Comparison of ENCODE assay signal across 24 mouse cellular contexts in genomic region chr9:26725709-26726108, GRCm38 (mm10). TPM values are rescaled to one million over a fixed set of nuclear protein-coding genes. Genes with fewer than 3 reads are reported as not detected.
DNase-seq lines count a peak whose midpoint lies in the region; ATAC-seq and TF ChIP-seq lines count a peak whose summit lies in the region.
"Had no signal": no experiment of that assay in that cellular context is flagged by ENCODE, and none has a peak within 500 bp of the region (broad histone marks: within the 10 kb centered on the region; RNA-seq: fewer than 3 reads in every experiment).

No protein-coding gene starts in this region.

- H3K27me3 ChIP-seq in forebrain, embryonic 16.5 days (replicated peaks; ENCODE audit: control insufficient read depth, insufficient read depth, low read length): no peaks in the 10 kb centered on the region
- no peaks in the 10 kb centered on the region for H3K27me3 ChIP-seq in forebrain, embryonic 13.5 days
- H3K27me3 ChIP-seq in forebrain, postnatal 0 days (ENCODE audit: insufficient read depth, low read length): no peaks in the 10 kb centered on the region; the same call in 1 of the 2 replicates
- H3K27me3 ChIP-seq in forebrain, embryonic 11.5 days (ENCODE audit: control insufficient read depth, insufficient read depth, low read length): no peaks in the 10 kb centered on the region
- H3K27me3 ChIP-seq in midbrain, postnatal 0 days (ENCODE audit: insufficient read depth, low read length): no peaks in the 10 kb centered on the region
- H3K27me3 ChIP-seq: Patski had no signal

- TF ChIP-seq CTCF in forebrain, postnatal 0 days (IDR thresholded peaks at IDR 0.05; ENCODE audit: low read depth): no peak
- no peak for TF ChIP-seq CTCF in brain, embryonic 14.5 days (IDR thresholded peaks at IDR 0.05; ENCODE audit: borderline replicate concordance, extremely low read depth, insufficient read depth, insufficient read length)
- TF ChIP-seq CTCF in midbrain, postnatal 0 days (IDR thresholded peaks at IDR 0.05): no peak

- no peaks in the 10 kb centered on the region for H3K36me3 ChIP-seq in forebrain, embryonic 16.5 days (ENCODE audit: control insufficient read depth, insufficient read depth)
- no peaks in the 10 kb centered on the region for H3K36me3 ChIP-seq in forebrain, embryonic 13.5 days (ENCODE audit: poor library complexity, severe bottlenecking)
- no peaks in the 10 kb centered on the region for H3K36me3 ChIP-seq in forebrain, postnatal 0 days (ENCODE audit: insufficient read depth)
- H3K36me3 ChIP-seq in forebrain, embryonic 11.5 days (ENCODE audit: control insufficient read depth, insufficient read depth, low read length): no peaks in the 10 kb centered on the region
- no peaks in the 10 kb centered on the region for H3K36me3 ChIP-seq in midbrain, postnatal 0 days (ENCODE audit: insufficient read depth, low read length)
- H3K36me3 ChIP-seq: G1E had no signal

- H3K27ac ChIP-seq in forebrain, embryonic 16.5 days (ENCODE audit: low read length): no peak overlapping the region
- H3K27ac ChIP-seq in forebrain, embryonic 13.5 days: no peak overlapping the region
- no peak overlapping the region for H3K27ac ChIP-seq in forebrain, postnatal 0 days (ENCODE audit: low read depth, low read length)
- no peak overlapping the region for H3K27ac ChIP-seq in forebrain, embryonic 11.5 days (ENCODE audit: low read depth, low read length)
- no peak overlapping the region for H3K27ac ChIP-seq in midbrain, postnatal 0 days (ENCODE audit: low read depth, low read length)

- TF ChIP-seq POLR2A in brain, embryonic 14.5 days (IDR thresholded peaks at IDR 0.05; ENCODE audit: borderline replicate concordance, extremely low read depth, insufficient read depth, insufficient read length, poor library complexity, severe bottlenecking): no peak

- H3K4me1 ChIP-seq in forebrain, embryonic 16.5 days (replicated peaks; ENCODE audit: control insufficient read depth, insufficient read depth, low read length): no peaks in the 10 kb centered on the region; the same call in 1 of the 2 replicates
- no peaks in the 10 kb centered on the region for H3K4me1 ChIP-seq in forebrain, embryonic 13.5 days
- H3K4me1 ChIP-seq in forebrain, postnatal 0 days (ENCODE audit: insufficient read depth): 0 out of 2 replicates have a peak, but pooled peaks cover 5% of the 10 kb centered on the region
- no peaks in the 10 kb centered on the region for H3K4me1 ChIP-seq in forebrain, embryonic 11.5 days (replicated peaks; ENCODE audit: control insufficient read depth, insufficient read depth, low read length)
- no peaks in the 10 kb centered on the region; the same call in 1 of the 2 replicates for H3K4me1 ChIP-seq in midbrain, postnatal 0 days (ENCODE audit: insufficient read depth, low read length)

- WGBS in forebrain, embryonic 16.5 days: 64% methylated on average over 3 of the region's 3 CpGs
- WGBS in forebrain, embryonic 13.5 days: 75% methylated on average over 3 of the region's 3 CpGs
- 47% methylated on average over 3 of the region's 3 CpGs for WGBS in forebrain, postnatal 0 days
- WGBS in forebrain, embryonic 11.5 days: 86% methylated on average over 3 of the region's 3 CpGs
- 61% methylated on average over 3 of the region's 3 CpGs for WGBS in midbrain, postnatal 0 days

- H3K9me3 ChIP-seq in forebrain, embryonic 16.5 days (ENCODE audit: control insufficient read depth, low read length): no peaks in the 10 kb centered on the region
- no peaks in the 10 kb centered on the region for H3K9me3 ChIP-seq in forebrain, embryonic 13.5 days (replicated peaks)
- no peaks in the 10 kb centered on the region for H3K9me3 ChIP-seq in forebrain, postnatal 0 days (ENCODE audit: low read length)
- no peaks in the 10 kb centered on the region for H3K9me3 ChIP-seq in forebrain, embryonic 11.5 days (ENCODE audit: control insufficient read depth, low read length)
- no peaks in the 10 kb centered on the region for H3K9me3 ChIP-seq in midbrain, postnatal 0 days (ENCODE audit: low read length)
- H3K9me3 ChIP-seq: G1E had no signal

- no peak overlapping the region for H3K4me3 ChIP-seq in forebrain, embryonic 16.5 days (replicated peaks; ENCODE audit: low read length)
- no peak overlapping the region for H3K4me3 ChIP-seq in forebrain, embryonic 13.5 days
- H3K4me3 ChIP-seq in forebrain, postnatal 0 days (ENCODE audit: low read depth, low read length): no peak overlapping the region
- H3K4me3 ChIP-seq in forebrain, embryonic 11.5 days (ENCODE audit: low read depth, low read length): no peak overlapping the region
- no peak overlapping the region for H3K4me3 ChIP-seq in midbrain, postnatal 0 days (ENCODE audit: low read depth, low read length)

- peak; percentile 74 for ATAC-seq in forebrain, embryonic 16.5 days
- ATAC-seq in forebrain, embryonic 13.5 days: no peak
- peak; percentile 82 for ATAC-seq in forebrain, postnatal 0 days
- ATAC-seq in forebrain, embryonic 11.5 days (replicated peaks; ENCODE audit: low FRiP score): no peak
- ATAC-seq in midbrain, postnatal 0 days (ENCODE audit: low FRiP score): no peak
- ATAC-seq: activated CD4-positive, CD25-positive, alpha-beta regulatory T cell, adult 4 months; CD4-positive, CD25-positive, alpha-beta regulatory T cell, adult 4 months; Patski had no signal

- no peak overlapping the region for H3K9ac ChIP-seq in forebrain, embryonic 16.5 days (replicated peaks; ENCODE audit: low read depth, low read length)
- H3K9ac ChIP-seq in forebrain, embryonic 13.5 days: no peak overlapping the region
- no peak overlapping the region for H3K9ac ChIP-seq in forebrain, postnatal 0 days
- no peak overlapping the region for H3K9ac ChIP-seq in forebrain, embryonic 11.5 days (ENCODE audit: low read length)
- H3K9ac ChIP-seq in midbrain, postnatal 0 days (replicated peaks; ENCODE audit: low read length, poor library complexity, severe bottlenecking): no peak overlapping the region

- H3K4me2 ChIP-seq in forebrain, embryonic 16.5 days (ENCODE audit: low read length): no peak overlapping the region
- no peak overlapping the region for H3K4me2 ChIP-seq in forebrain, embryonic 13.5 days
- no peak overlapping the region for H3K4me2 ChIP-seq in forebrain, postnatal 0 days (ENCODE audit: low read depth)
- H3K4me2 ChIP-seq in forebrain, embryonic 11.5 days (ENCODE audit: low read depth, low read length, severe bottlenecking): no peak overlapping the region
- no peak overlapping the region for H3K4me2 ChIP-seq in midbrain, postnatal 0 days (ENCODE audit: low read depth, low read length, poor library complexity, severe bottlenecking)

- peak; percentile 20 for DNase-seq in forebrain, postnatal 0 days
- DNase-seq in forebrain, embryonic 11.5 days (ENCODE audit: low spot score): no peak
- peak; percentile 35 for DNase-seq in brain, embryonic 14.5 days (ENCODE audit: low read depth)
- DNase-seq in midbrain, postnatal 0 days (ENCODE audit: low spot score): no peak
- DNase-seq: adrenal gland, adult 2 months; adrenal gland, adult 8-10 months; adrenal gland, postnatal 10 days; adrenal gland, postnatal 14 days; adrenal gland, postnatal 25 days; adrenal gland, postnatal 36 days; B cell, adult 2 months; cerebellum, adult 11 months; cerebellum, adult 11-12 months; cerebellum, adult 18-20 months; cerebellum, adult 2 months had no signal

RNA-seq across cellular contexts. Expression of gene B3gat1, which starts 7.8 kb away (rescaled TPM):
- 45.4 and 48.1 TPM in 2 replicates for polyA plus RNA-seq in forebrain, embryonic 16.5 days (2015; fragmentation: Nextera tagmentation; extraction: Ambion mirVana)
- polyA plus RNA-seq in forebrain, embryonic 13.5 days (2015; fragmentation: Nextera tagmentation; extraction: Ambion mirVana): 13.6 TPM in 2 replicates
- total RNA-seq in forebrain, postnatal 0 days (2014; rRNA removed): 141 and 149 TPM in 2 replicates
- polyA plus RNA-seq in forebrain, postnatal 0 days (2015; fragmentation: Nextera tagmentation; extraction: Ambion mirVana): 40.0 and 42.0 TPM in 2 replicates
- 8.2 and 8.9 TPM in 2 replicates for polyA plus RNA-seq in forebrain, embryonic 11.5 days (2014; fragmentation: Nextera tagmentation; extraction: Ambion mirVana)
- polyA plus RNA-seq in brain, embryonic 14.5 days (2012; rRNA removed): 226 and 262 TPM in 2 replicates
- total RNA-seq in midbrain, postnatal 0 days (2014; rRNA removed): 195 and 197 TPM in 2 replicates
- 39.2 and 40.9 TPM in 2 replicates for polyA plus RNA-seq in midbrain, postnatal 0 days (2015; fragmentation: Nextera tagmentation; extraction: Ambion mirVana)
- total RNA-seq: CH12.LX, MEL had no signal
- polyA plus RNA-seq: activated CD4-positive, CD25-positive, alpha-beta regulatory T cell, adult 4 months; C2C12; CD4-positive, CD25-positive, alpha-beta regulatory T cell, adult 4 months; G1E; Patski had no signal

Comparison
In these comparisons a context has a peak if more than half of its experiments do, and no peak if none do; other contexts are left out.
1. ATAC-seq: peak in forebrain, embryonic 16.5 days (single experiment) and forebrain, postnatal 0 days (single experiment); none in forebrain, embryonic 13.5 days (single experiment), forebrain, embryonic 11.5 days (single experiment) and midbrain, postnatal 0 days (single experiment).
2. DNase-seq: peak in forebrain, postnatal 0 days (single experiment) and brain, embryonic 14.5 days (single experiment); none in forebrain, embryonic 11.5 days (single experiment) and midbrain, postnatal 0 days (single experiment).